Mouse (Mus musculus): ENCODE measurements at regions not wholly inside any gene's neighbourhood (a gene's known extent, or its start where the extent isn't known, plus 50 kb on each side); places are given as distances from the start of the nearest gene placed in this dataset.

DNA sequence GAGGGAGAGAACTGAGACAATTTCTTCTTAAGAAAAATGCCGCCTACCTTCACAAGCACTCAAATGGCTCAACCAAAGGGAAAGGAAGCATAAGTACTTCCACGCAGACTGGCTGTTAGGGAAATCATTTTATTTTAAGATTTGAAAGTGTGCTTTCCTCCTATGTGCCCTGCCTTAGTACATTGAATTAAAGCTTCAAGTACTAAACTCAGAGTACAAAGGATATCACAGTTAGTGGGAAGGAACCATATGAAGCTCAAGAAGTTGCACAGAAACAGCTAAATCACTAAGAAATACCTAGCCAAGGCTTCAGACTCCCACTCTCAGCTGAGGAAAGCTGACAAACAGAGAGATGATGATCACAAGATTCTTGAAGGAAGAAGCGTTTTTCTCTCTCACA lies 380.5 kb downstream of the Gria2 start:
- Histone ChIP-seq H3K36me3 (replicated peaks) (no peaks in the 10 kb centered on the region), H3K9me3 (no peaks in the 10 kb centered on the region), H3K4me1 (no peaks in the 10 kb centered on the region), H3K27me3 (ENCODE audit: poor library complexity, severe bottlenecking) (no peaks in the 10 kb centered on the region), H3K4me3 (no peak overlapping the region), H3K27ac (no peak overlapping the region)
- DNase-seq (ENCODE audit: extremely low spot score, low spot score) = no peak
- WGBS = 88% methylated on average over 3 of the region's 3 CpGs

DNA sequence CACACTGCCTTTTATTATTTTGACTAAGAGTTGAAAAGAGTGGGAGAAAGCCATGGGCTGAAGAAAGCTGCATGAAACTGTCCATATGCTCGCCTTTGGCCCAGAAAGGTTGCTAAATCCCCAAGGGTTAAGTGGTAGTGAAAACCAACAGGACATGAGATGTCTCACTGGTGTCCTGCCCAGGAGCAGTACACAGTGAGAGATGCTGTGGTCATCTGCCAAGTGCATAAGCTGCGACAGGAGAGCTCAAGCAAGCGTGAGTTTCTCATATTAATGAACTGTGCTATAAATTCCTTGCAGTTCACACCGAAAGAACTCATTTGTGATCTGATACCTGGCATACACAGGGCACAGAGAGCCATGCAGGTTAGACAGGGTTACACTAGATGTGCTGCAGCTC lies 380.0 kb downstream of the Gria2 start:
- WGBS = 88% methylated on average over 4 of the region's 4 CpGs
- Histone ChIP-seq H3K27ac (no peak overlapping the region), H3K36me3 (replicated peaks) (no peaks in the 10 kb centered on the region), H3K9me3 (no peaks in the 10 kb centered on the region), H3K27me3 (ENCODE audit: poor library complexity, severe bottlenecking) (no peaks in the 10 kb centered on the region), H3K4me3 (no peak overlapping the region), H3K4me1 (no peaks in the 10 kb centered on the region)
- DNase-seq (ENCODE audit: extremely low spot score, low spot score) = no peak

Measured in forebrain, embryonic 10.5 days (tissue).